Mouse (Mus musculus) liver, postnatal 0 days (tissue): ENCODE results near the gene Hbb-y. TPM values are rescaled to one million over a fixed set of nuclear protein-coding genes. Genes with fewer than 3 reads are reported as not detected.

Experiments used
- ATAC-seq: fragments of 200-750 bp; cut with Nextera tagmentation; 2 replicates; pipeline ENCODE4 v1.8.0; 2017; ENCODE audit warnings: mild to moderate bottlenecking, moderate library complexity
- DNase-seq: peaks from one replicate; pipeline ENCODE4 v3.0.0-alpha.2; 2016
- H3K27ac ChIP-seq: fragments of 300-500 bp; sonication (generic); 2 replicates; pipeline ENCODE4 v1.5.1; 2014; ENCODE audit warnings: antibody characterized with exemption, moderate library complexity, mild to moderate bottlenecking, low read depth
- H3K27me3 ChIP-seq: fragments of 300-500 bp; sonication (generic); 2 replicates; pipeline ENCODE4 v1.6.1; 2014; ENCODE audit warnings: low read length, control low read depth, mixed read lengths; ENCODE audit not compliant: insufficient read depth
- H3K36me3 ChIP-seq: fragments of 300-500 bp; sonication (generic); replicated peaks from 2 replicates; pipeline ENCODE4 v1.6.1; 2014; ENCODE audit warnings: mild to moderate bottlenecking, control low read depth, low read length, moderate library complexity, mixed read lengths; ENCODE audit not compliant: insufficient read depth
- H3K4me1 ChIP-seq: fragments of 300-500 bp; sonication (generic); 2 replicates; pipeline ENCODE4 v1.6.1; 2014; ENCODE audit warnings: antibody characterized with exemption, mild to moderate bottlenecking, control low read depth; ENCODE audit not compliant: insufficient read depth
- H3K4me2 ChIP-seq: fragments of 300-500 bp; sonication (generic); 2 replicates; pipeline ENCODE4 v1.6.1; 2014; ENCODE audit warnings: low read depth, mild to moderate bottlenecking, low read length, moderate library complexity, mixed read lengths
- H3K4me3 ChIP-seq: fragments of 300-500 bp; sonication (generic); 2 replicates; pipeline ENCODE4 v1.5.1; 2014; ENCODE audit warnings: low read depth, low read length
- H3K9ac ChIP-seq: fragments of 300-500 bp; sonication (generic); replicated peaks from 2 replicates; pipeline ENCODE4 v1.6.1; 2014; ENCODE audit warnings: mild to moderate bottlenecking, moderate library complexity
- H3K9me3 ChIP-seq: fragments of 300-500 bp; sonication (generic); 2 replicates; pipeline ENCODE4 v1.6.1; 2016; ENCODE audit warnings: mild to moderate bottlenecking, control low read depth, low read length, mixed read lengths
- CTCF ChIP-seq: sonication (generic); IDR thresholded peaks from 2 replicates; pipeline ENCODE4 v1.5.1; 2016; ENCODE audit warnings: antibody characterized with exemption, low read depth
- EP300 ChIP-seq: IDR thresholded peaks from 2 replicates; pipeline ENCODE4 v1.6.1; 2016; ENCODE audit warnings: antibody characterized with exemption, low read depth, mild to moderate bottlenecking
- WGBS: fragments of 180-500 bp; shearing (Covaris S2); extraction: QIAGEN DNeasy Blood & Tissue Kit; methylation state at CpG from one replicate; pipeline ENCODE4 v1.1.7; 2014; ENCODE audit not compliant: insufficient replicate concordance; 5-methylcytosine and 5-hydroxymethylcytosine counted together
- polyA plus RNA-seq: library from polyadenylated mRNA; unstranded; fragments of >200 nt; fragmentation: Nextera tagmentation; extraction: Ambion mirVana; gene quantifications from 2 replicates; pipeline ENCODE4 v1.2.1, GENCODE M21; 2015

Gene Hbb-y
- polyA plus RNA-seq, 1 experiment from 2014 or later: 5.6 TPM

- H3K9ac ChIP-seq: no peak overlapping the region
- no peak overlapping the region; the same call in 1 of the 2 replicates for H3K27ac ChIP-seq
- ATAC-seq: no peak
- H3K9me3 ChIP-seq: no peaks in the 10 kb centered on the region
- DNase-seq: no peak
- 46% methylated on average over 1 of the region's 1 CpGs for WGBS
- H3K4me1 ChIP-seq: peaks cover 3% of the 10 kb centered on the region; the same call in 1 of the 2 replicates
- no peaks in the 10 kb centered on the region for H3K36me3 ChIP-seq
- H3K4me3 ChIP-seq: no peak overlapping the region
- no peaks in the 10 kb centered on the region for H3K27me3 ChIP-seq
- peak overlapping the region; percentile 23; the same call in 1 of the 2 replicates for H3K4me2 ChIP-seq
- TF ChIP-seq EP300 (peak; percentile 51), CTCF (peak; percentile 83)
Measured at GRCm38 (mm10) chr7:103806856-103807255, 46.2 kb downstream of the Hbb-y start.

Other genes with a start within 250 kb of the Hbb-y start
- gene Olfr620, start 240.7 kb downstream of the Hbb-y start, polyA plus RNA-seq: not detected in 2 replicates
- not detected in 2 replicates for gene Olfr622, start 210.5 kb downstream of the Hbb-y start, polyA plus RNA-seq
- gene Olfr623, start 189.5 kb downstream of the Hbb-y start, polyA plus RNA-seq: not detected in 2 replicates
- gene Olfr624, start 182.0 kb downstream of the Hbb-y start, polyA plus RNA-seq: 0.01 TPM in 1 of 2 replicates, not detected in the other
- gene Olfr625-ps1, start 170.5 kb downstream of the Hbb-y start, polyA plus RNA-seq: not detected in 2 replicates
- gene Olfr243, start 138.5 kb downstream of the Hbb-y start, polyA plus RNA-seq: not detected in 2 replicates
- gene Olfr628, start 122.8 kb downstream of the Hbb-y start, polyA plus RNA-seq: not detected in 2 replicates
- 0.07 and 0.09 TPM in 2 replicates for gene Olfr629, start 108.3 kb downstream of the Hbb-y start, polyA plus RNA-seq
- not detected in 2 replicates for gene Olfr630, start 95.9 kb downstream of the Hbb-y start, polyA plus RNA-seq
- gene Olfr69, start 81.6 kb downstream of the Hbb-y start, polyA plus RNA-seq: 0.04 TPM in 1 of 2 replicates, not detected in the other
- not detected in 2 replicates for gene Olfr68, start 73.5 kb downstream of the Hbb-y start, polyA plus RNA-seq
- gene Olfr67, start 61.4 kb downstream of the Hbb-y start, polyA plus RNA-seq: 0.02 TPM in 1 of 2 replicates, not detected in the other
- gene Hbb-bt, start 39.2 kb downstream of the Hbb-y start, polyA plus RNA-seq: 16,738 and 17,184 TPM in 2 replicates
- 51,353 and 55,260 TPM in 2 replicates for gene Hbb-bs, start 25.1 kb downstream of the Hbb-y start, polyA plus RNA-seq
- gene Hbb-bh2, start 12.7 kb downstream of the Hbb-y start, polyA plus RNA-seq: not detected in 2 replicates
- 1.8 and 2.5 TPM in 2 replicates for gene Hbb-bh1, start 10.1 kb downstream of the Hbb-y start, polyA plus RNA-seq
- not detected in 2 replicates for gene Olfr66, start 33.0 kb upstream of the Hbb-y start, polyA plus RNA-seq
- not detected in 2 replicates for gene Olfr64, start 41.3 kb upstream of the Hbb-y start, polyA plus RNA-seq
- gene Olfr65, start 50.3 kb upstream of the Hbb-y start, polyA plus RNA-seq: not detected in 2 replicates
- not detected in 2 replicates for gene Olfr631, start 75.6 kb upstream of the Hbb-y start, polyA plus RNA-seq
- gene Olfr632, start 81.1 kb upstream of the Hbb-y start, polyA plus RNA-seq: 0.06 TPM in 1 of 2 replicates, not detected in the other
- gene Olfr633, start 91.2 kb upstream of the Hbb-y start, polyA plus RNA-seq: not detected in 2 replicates
- gene Olfr635, start 117.9 kb upstream of the Hbb-y start, polyA plus RNA-seq: not detected in 2 replicates
- gene Olfr638, start 145.5 kb upstream of the Hbb-y start, polyA plus RNA-seq: not detected in 2 replicates
- gene Olfr639, start 164.1 kb upstream of the Hbb-y start, polyA plus RNA-seq: not detected in 2 replicates
- not detected in 2 replicates for gene Olfr640, start 172.4 kb upstream of the Hbb-y start, polyA plus RNA-seq
- not detected in 2 replicates for gene Olfr641, start 182.2 kb upstream of the Hbb-y start, polyA plus RNA-seq
- gene Olfr642, start 199.4 kb upstream of the Hbb-y start, polyA plus RNA-seq: not detected in 2 replicates
- not detected in 2 replicates for gene 4930516K23Rik, start 208.2 kb upstream of the Hbb-y start, polyA plus RNA-seq
- not detected in 2 replicates for gene Olfr644, start 218.7 kb upstream of the Hbb-y start, polyA plus RNA-seq
- gene Olfr645, start 232.2 kb upstream of the Hbb-y start, polyA plus RNA-seq: not detected in 2 replicates